Mouse (Mus musculus) liver, adult (tissue): ENCODE measurements around the gene Ntf3.

Experiments used
- GATA4 ChIP-seq: IDR thresholded peaks from 2 replicates; pipeline ENCODE4 v1.6.1; 2014; ENCODE audit warnings: mild to moderate bottlenecking, low read length; ENCODE audit not compliant: insufficient replicate concordance

Ntf3 gene

GRCm38 (mm10) chr6:126102007-126102406 is 64.7 kb downstream of the Ntf3 start:
- TF ChIP-seq GATA4, result no peak

GRCm38 (mm10) chr6:126100579-126100978 is 66.1 kb downstream of the Ntf3 start:
- no peak for TF ChIP-seq GATA4

GRCm38 (mm10) chr6:126097471-126097870 is 69.2 kb downstream of the Ntf3 start:
- TF ChIP-seq GATA4, result no peak

GRCm38 (mm10) chr6:126096085-126096484 is 70.6 kb downstream of the Ntf3 start:
- TF ChIP-seq GATA4, result no peak

- no peak for TF ChIP-seq GATA4
Observed at GRCm38 (mm10) chr6:126095041-126095440, 71.7 kb downstream of the Ntf3 start.

GRCm38 (mm10) chr6:126092026-126092425 is 74.7 kb downstream of the Ntf3 start:
- no peak for TF ChIP-seq GATA4

- TF ChIP-seq GATA4, result no peak
Observed at GRCm38 (mm10) chr6:126090063-126090462, 76.6 kb downstream of the Ntf3 start.

- no peak for TF ChIP-seq GATA4
Observed at GRCm38 (mm10) chr6:126088489-126089265, 78.0 kb downstream of the Ntf3 start.

- no peak for TF ChIP-seq GATA4
Observed at GRCm38 (mm10) chr6:126086321-126086950, 80.3 kb downstream of the Ntf3 start.

GRCm38 (mm10) chr6:126080531-126080930 is 86.2 kb downstream of the Ntf3 start:
- TF ChIP-seq GATA4, result no peak

GRCm38 (mm10) chr6:126057706-126058105 is 109.0 kb downstream of the Ntf3 start:
- TF ChIP-seq GATA4, result no peak

GRCm38 (mm10) chr6:126053136-126053535 is 113.6 kb downstream of the Ntf3 start:
- no peak for TF ChIP-seq GATA4
